Mouse (Mus musculus) stomach, embryonic 16.5 days (tissue): ENCODE measurements around the gene Slc9b2. TPM values are rescaled to one million over a fixed set of nuclear protein-coding genes. Genes with fewer than 3 reads are reported as not detected.

Experiments used
- ATAC-seq: fragments of 200-750 bp; cut with Nextera tagmentation; 2 replicates; pipeline ENCODE4 v1.8.0; 2017; ENCODE audit warnings: moderate number of reproducible peaks, moderate TSS enrichment; ENCODE audit not compliant: insufficient read depth, low FRiP score
- H3K27ac ChIP-seq: fragments of 300-500 bp; sonication (generic); 2 replicates; pipeline ENCODE4 v1.5.1; 2014; ENCODE audit warnings: low read length
- H3K27me3 ChIP-seq: fragments of 300-500 bp; sonication (generic); 2 replicates; pipeline ENCODE4 v1.6.1; 2014; ENCODE audit warnings: low read length, control low read depth, mixed read lengths; ENCODE audit not compliant: control insufficient read depth, insufficient read depth
- H3K36me3 ChIP-seq: fragments of 300-500 bp; sonication (generic); 2 replicates; pipeline ENCODE4 v1.6.1; 2014; ENCODE audit warnings: low read length; ENCODE audit not compliant: control insufficient read depth, insufficient read depth
- H3K4me1 ChIP-seq: fragments of 300-500 bp; sonication (generic); 2 replicates; pipeline ENCODE4 v1.6.1; 2014; ENCODE audit warnings: low read length, control low read depth, mixed read lengths; ENCODE audit not compliant: control insufficient read depth, insufficient read depth
- H3K4me2 ChIP-seq: fragments of 300-500 bp; sonication (generic); 2 replicates; pipeline ENCODE4 v1.6.1; 2014; ENCODE audit warnings: low read depth, low read length, mixed read lengths
- H3K4me3 ChIP-seq: fragments of 300-500 bp; sonication (generic); replicated peaks from 2 replicates; pipeline ENCODE4 v1.5.1; 2014; ENCODE audit warnings: mild to moderate bottlenecking, low read length
- H3K9ac ChIP-seq: fragments of 300-500 bp; sonication (generic); 2 replicates; pipeline ENCODE4 v1.6.1; 2014; ENCODE audit warnings: low read length
- H3K9me3 ChIP-seq: fragments of 300-500 bp; sonication (generic); replicated peaks from 2 replicates; pipeline ENCODE4 v1.6.1; 2016; ENCODE audit warnings: low read length, control low read depth; ENCODE audit not compliant: control insufficient read depth
- WGBS: fragments of 180-500 bp; shearing (Covaris S2); extraction: QIAGEN DNeasy Blood & Tissue Kit; methylation state at CpG from one replicate; pipeline ENCODE4 v1.1.7; 2014; 5-methylcytosine and 5-hydroxymethylcytosine counted together
- polyA plus RNA-seq: library from polyadenylated mRNA; unstranded; fragments of >200 nt; fragmentation: Nextera tagmentation; extraction: Ambion mirVana; gene quantifications from 2 replicates; pipeline ENCODE4 v1.2.1, GENCODE M21; 2015

Gene Slc9b2
- polyA plus RNA-seq, 1 experiment from 2014 or later: 3.6 TPM

GRCm38 (mm10) chr3:135324354-135324753 is 16.9 kb downstream of the Slc9b2 start:
- WGBS: 66% methylated on average over 6 of the region's 6 CpGs
- no peak overlapping the region for H3K4me3 ChIP-seq
- H3K9ac ChIP-seq: no peak overlapping the region
- no peaks in the 10 kb centered on the region for H3K4me1 ChIP-seq
- H3K27me3 ChIP-seq: no peaks in the 10 kb centered on the region
- H3K36me3 ChIP-seq: no peaks in the 10 kb centered on the region
- H3K4me2 ChIP-seq: no peak overlapping the region
- H3K9me3 ChIP-seq: no peaks in the 10 kb centered on the region
- no peak overlapping the region for H3K27ac ChIP-seq
- no peak for ATAC-seq

GRCm38 (mm10) chr3:135327176-135327575 is 19.7 kb downstream of the Slc9b2 start:
- no peak overlapping the region for H3K27ac ChIP-seq
- H3K36me3 ChIP-seq: no peaks in the 10 kb centered on the region
- H3K4me3 ChIP-seq: no peak overlapping the region
- no peaks in the 10 kb centered on the region for H3K4me1 ChIP-seq
- no peak overlapping the region for H3K4me2 ChIP-seq
- ATAC-seq: no peak
- WGBS: 63% methylated on average over 6 of the region's 6 CpGs
- no peaks in the 10 kb centered on the region for H3K9me3 ChIP-seq
- no peaks in the 10 kb centered on the region for H3K27me3 ChIP-seq
- H3K9ac ChIP-seq: no peak overlapping the region

GRCm38 (mm10) chr3:135327601-135328000 is 20.1 kb downstream of the Slc9b2 start:
- Histone ChIP-seq H3K36me3 (no peaks in the 10 kb centered on the region), H3K9me3 (no peaks in the 10 kb centered on the region), H3K4me3 (no peak overlapping the region), H3K9ac (no peak overlapping the region), H3K4me2 (no peak overlapping the region), H3K4me1 (no peaks in the 10 kb centered on the region), H3K27me3 (no peaks in the 10 kb centered on the region), H3K27ac (no peak overlapping the region)
- 64% methylated on average over 2 of the region's 2 CpGs for WGBS
- ATAC-seq: no peak

- no peak overlapping the region for H3K27ac ChIP-seq
- H3K4me2 ChIP-seq: no peak overlapping the region
- ATAC-seq: no peak
- no peak overlapping the region for H3K4me3 ChIP-seq
- H3K27me3 ChIP-seq: no peaks in the 10 kb centered on the region
- H3K9me3 ChIP-seq: no peaks in the 10 kb centered on the region
- WGBS: 53% methylated on average over 3 of the region's 3 CpGs
- H3K4me1 ChIP-seq: no peaks in the 10 kb centered on the region
- no peak overlapping the region for H3K9ac ChIP-seq
- no peaks in the 10 kb centered on the region for H3K36me3 ChIP-seq
Measured at GRCm38 (mm10) chr3:135328560-135328959, 21.1 kb downstream of the Slc9b2 start.

GRCm38 (mm10) chr3:135332691-135333090 is 25.2 kb downstream of the Slc9b2 start:
- no peak overlapping the region for H3K27ac ChIP-seq
- no peak overlapping the region for H3K9ac ChIP-seq
- no peaks in the 10 kb centered on the region for H3K4me1 ChIP-seq
- no peak for ATAC-seq
- H3K9me3 ChIP-seq: no peaks in the 10 kb centered on the region
- no peak overlapping the region for H3K4me2 ChIP-seq
- H3K36me3 ChIP-seq: no peaks in the 10 kb centered on the region
- H3K27me3 ChIP-seq: no peaks in the 10 kb centered on the region
- no peak overlapping the region for H3K4me3 ChIP-seq

- WGBS: 50% methylated on average over 4 of the region's 4 CpGs
Measured at GRCm38 (mm10) chr3:135333763-135334162, 26.3 kb downstream of the Slc9b2 start.

GRCm38 (mm10) chr3:135347739-135348264 is 40.3 kb downstream of the Slc9b2 start, which contains the start of gene Slc9b1:
TSS of gene Slc9b1 (plus strand) at chr3:135348029.
- 74% methylated on average over 14 of the region's 14 CpGs for WGBS
- Histone ChIP-seq H3K4me2 (no peak within 1 kb of the TSS), H3K9me3 (no peaks in the 10 kb centered on the region), H3K27ac (no peak within 1 kb of the TSS), H3K4me1 (no peaks in the 10 kb centered on the region), H3K4me3 (no peak within 1 kb of the TSS), H3K36me3 (no peaks in the 10 kb centered on the region), H3K27me3 (no peaks in the 10 kb centered on the region), H3K9ac (no peak within 1 kb of the TSS)
- ATAC-seq: no peak

More at GRCm38 (mm10) chr3:135333763-135334162, 26.3 kb downstream of the Slc9b2 start:
- H3K4me3 ChIP-seq: no peak overlapping the region
- H3K27ac ChIP-seq: no peak overlapping the region
- H3K36me3 ChIP-seq: no peaks in the 10 kb centered on the region
- H3K4me1 ChIP-seq: no peaks in the 10 kb centered on the region
- no peak for ATAC-seq
- H3K4me2 ChIP-seq: no peak overlapping the region
- H3K9me3 ChIP-seq: no peaks in the 10 kb centered on the region
- no peak overlapping the region for H3K9ac ChIP-seq
- no peaks in the 10 kb centered on the region for H3K27me3 ChIP-seq

- no peak for ATAC-seq
- no peak overlapping the region for H3K27ac ChIP-seq
- H3K9ac ChIP-seq: no peak overlapping the region
- H3K27me3 ChIP-seq: no peaks in the 10 kb centered on the region
- no peak overlapping the region for H3K4me3 ChIP-seq
- H3K4me1 ChIP-seq: no peaks in the 10 kb centered on the region
- H3K36me3 ChIP-seq: no peaks in the 10 kb centered on the region
- H3K9me3 ChIP-seq: no peaks in the 10 kb centered on the region
- H3K4me2 ChIP-seq: no peak overlapping the region
Measured at GRCm38 (mm10) chr3:135349022-135349421, 41.5 kb downstream of the Slc9b2 start.

GRCm38 (mm10) chr3:135351857-135352256 is 44.4 kb downstream of the Slc9b2 start:
- Histone ChIP-seq H3K36me3 (no peaks in the 10 kb centered on the region), H3K27me3 (no peaks in the 10 kb centered on the region), H3K4me1 (no peaks in the 10 kb centered on the region), H3K4me2 (no peak overlapping the region), H3K27ac (no peak overlapping the region), H3K9me3 (no peaks in the 10 kb centered on the region), H3K9ac (no peak overlapping the region), H3K4me3 (no peak overlapping the region)
- no peak for ATAC-seq
- 92% methylated on average over 3 of the region's 3 CpGs for WGBS

GRCm38 (mm10) chr3:135357394-135357793 is 49.9 kb downstream of the Slc9b2 start:
- WGBS: 86% methylated on average over 4 of the region's 4 CpGs
- H3K9me3 ChIP-seq: no peaks in the 10 kb centered on the region

More at GRCm38 (mm10) chr3:135357394-135357793, 49.9 kb downstream of the Slc9b2 start:
- Histone ChIP-seq H3K36me3 (no peaks in the 10 kb centered on the region), H3K4me1 (no peaks in the 10 kb centered on the region), H3K27ac (no peak overlapping the region), H3K9ac (no peak overlapping the region), H3K27me3 (no peaks in the 10 kb centered on the region), H3K4me2 (no peak overlapping the region), H3K4me3 (no peak overlapping the region)
- no peak for ATAC-seq
